Mouse (Mus musculus): ENCODE measurements around the gene Ube3a. TPM values are rescaled to one million over a fixed set of nuclear protein-coding genes. Genes with fewer than 3 reads are reported as not detected.
A peak's percentile ranks its signal among the peaks of the same experiment; 100 is the strongest.

Ube3a gene
- 46.8 and 69.5 TPM in 2 replicates for polyA plus RNA-seq (2012; rRNA removed)

DNA sequence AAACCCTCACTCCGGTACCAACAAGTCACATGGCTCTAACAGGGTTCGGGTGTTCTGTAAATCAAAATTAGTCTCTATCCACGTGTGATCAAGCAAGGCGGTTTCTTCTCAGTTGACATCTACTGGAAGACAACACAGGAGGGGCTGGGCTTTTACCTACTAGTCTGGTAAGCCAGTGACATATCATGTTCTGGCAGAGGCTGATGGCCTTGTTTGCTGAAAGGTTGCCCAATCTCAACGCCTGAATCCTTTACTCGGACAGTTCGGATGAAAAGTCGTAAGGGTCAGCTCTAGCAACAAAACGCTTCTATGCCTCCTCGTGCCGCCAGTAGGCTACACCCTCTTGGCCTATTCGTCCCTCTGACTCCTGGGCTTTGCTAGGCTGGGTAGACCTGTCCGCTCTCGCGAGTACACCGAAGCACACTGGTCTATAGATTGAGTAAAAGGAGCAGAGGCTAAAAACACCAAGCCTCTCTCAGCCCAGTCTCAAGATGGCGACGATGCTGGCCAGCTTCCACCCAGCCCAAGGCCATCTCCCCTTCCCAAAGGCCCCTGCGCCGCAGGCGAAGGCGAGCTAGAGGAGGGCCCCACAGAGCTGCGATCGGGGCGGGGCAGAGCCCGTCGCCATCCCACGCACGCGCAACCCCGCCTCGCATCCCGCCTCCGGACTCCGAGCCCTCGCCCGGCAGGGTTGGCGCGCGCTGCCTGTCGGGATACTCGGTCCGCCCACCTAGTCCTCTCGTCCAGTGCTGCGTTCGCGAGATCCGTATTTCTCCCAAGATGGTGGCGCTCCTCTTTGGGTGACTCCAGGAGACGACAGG lies at the start of gene Ube3a:
Gene Ube3a (plus strand): TSS at position 706 of the 821 bp plus-strand sequence.
- Histone ChIP-seq H3K4me3 (ENCODE audit: insufficient read depth, low read depth, low read length) (peak within 1 kb of the TSS; percentile 88), H3K36me3 (ENCODE audit: control insufficient read depth, insufficient read depth, low read length) (no peaks in the 10 kb centered on the region), H3K27me3 (replicated peaks; ENCODE audit: control insufficient read depth, insufficient read depth, low read length) (no peaks in the 10 kb centered on the region), H3K4me1 (ENCODE audit: control insufficient read depth, insufficient read depth, low read length) (no peaks in the 10 kb centered on the region; the same call in 1 of the 2 replicates), H3K27ac (ENCODE audit: insufficient read depth, low read depth, low read length) (peak within 1 kb of the TSS; percentile 98)
- peak; percentile 98 for DNase-seq
- TF ChIP-seq POLR2A (IDR thresholded peaks at IDR 0.05; ENCODE audit: low read depth, low read length) (peak; percentile 38), CTCF (conservative IDR thresholded peaks at IDR 0.05; ENCODE audit: insufficient read depth, insufficient read length, low read depth, low read length) (0 out of 2 replicates have a peak, but pooled peaks have one; percentile 8)
- WGBS, result under 1% methylated on average over 50 of the region's 50 CpGs

DNA sequence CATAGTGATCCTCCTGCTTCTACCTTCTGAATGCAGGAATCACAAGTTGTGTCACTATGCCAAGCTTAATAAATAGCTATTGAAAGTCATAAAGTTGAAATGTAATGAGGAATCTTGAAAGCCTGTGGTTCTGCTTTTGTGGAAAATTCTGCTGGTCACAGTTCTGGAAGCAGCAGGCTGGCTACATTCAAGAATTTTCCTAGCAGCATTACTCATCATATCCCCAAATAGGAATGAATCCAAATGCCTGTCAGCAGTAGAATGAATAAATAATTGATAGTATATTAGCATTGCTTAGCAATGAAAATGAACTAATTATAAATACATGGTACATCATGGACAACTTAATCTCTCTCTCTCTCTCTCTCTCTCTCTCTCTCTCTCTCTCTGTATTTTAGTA lies 35.7 kb upstream of the Ube3a start:
- no peak for TF ChIP-seq CTCF (conservative IDR thresholded peaks at IDR 0.05; ENCODE audit: insufficient read depth, insufficient read length, low read depth, low read length)
- H3K4me1 ChIP-seq (ENCODE audit: control insufficient read depth, insufficient read depth, low read length), result no peaks in the 10 kb centered on the region
- no peaks in the 10 kb centered on the region for H3K36me3 ChIP-seq (ENCODE audit: control insufficient read depth, insufficient read depth, low read length)
- no peak for DNase-seq
- H3K4me3 ChIP-seq (ENCODE audit: insufficient read depth, low read depth, low read length), result no peak overlapping the region
- no peak overlapping the region for H3K27ac ChIP-seq (ENCODE audit: insufficient read depth, low read depth, low read length)
- no peaks in the 10 kb centered on the region for H3K27me3 ChIP-seq (replicated peaks; ENCODE audit: control insufficient read depth, insufficient read depth, low read length)

DNA sequence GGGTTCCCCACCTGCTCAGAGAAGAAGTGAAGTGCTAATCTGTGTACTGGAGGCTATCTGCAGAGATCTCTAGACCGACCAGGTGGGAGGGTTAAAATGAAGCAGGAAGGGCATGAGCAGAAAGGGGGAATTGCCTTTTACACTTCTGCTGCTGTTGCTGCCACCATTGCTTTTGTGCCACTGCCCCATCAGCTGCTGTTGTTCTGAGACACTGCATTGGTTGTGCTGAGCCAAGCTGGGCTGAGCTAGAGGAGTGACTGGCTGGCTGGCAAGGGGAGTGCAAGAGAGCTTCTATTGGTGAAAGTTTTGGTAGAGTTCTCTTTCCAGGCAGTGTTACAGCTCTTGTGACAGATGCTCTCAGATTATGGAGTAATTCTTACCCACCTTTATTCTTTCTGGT lies 13.6 kb upstream of the Ube3a start:
- Histone ChIP-seq H3K27me3 (replicated peaks; ENCODE audit: control insufficient read depth, insufficient read depth, low read length) (no peaks in the 10 kb centered on the region), H3K36me3 (ENCODE audit: control insufficient read depth, insufficient read depth, low read length) (no peaks in the 10 kb centered on the region), H3K4me1 (ENCODE audit: control insufficient read depth, insufficient read depth, low read length) (no peaks in the 10 kb centered on the region), H3K27ac (ENCODE audit: insufficient read depth, low read depth, low read length) (no peak overlapping the region), H3K4me3 (ENCODE audit: insufficient read depth, low read depth, low read length) (no peak overlapping the region)
- WGBS, result 85% methylated on average over 1 of the region's 1 CpGs
- DNase-seq, result no peak
- no peak for TF ChIP-seq POLR2A (IDR thresholded peaks at IDR 0.05; ENCODE audit: low read depth, low read length)
- no peak for TF ChIP-seq CTCF (conservative IDR thresholded peaks at IDR 0.05; ENCODE audit: insufficient read depth, insufficient read length, low read depth, low read length)

DNA sequence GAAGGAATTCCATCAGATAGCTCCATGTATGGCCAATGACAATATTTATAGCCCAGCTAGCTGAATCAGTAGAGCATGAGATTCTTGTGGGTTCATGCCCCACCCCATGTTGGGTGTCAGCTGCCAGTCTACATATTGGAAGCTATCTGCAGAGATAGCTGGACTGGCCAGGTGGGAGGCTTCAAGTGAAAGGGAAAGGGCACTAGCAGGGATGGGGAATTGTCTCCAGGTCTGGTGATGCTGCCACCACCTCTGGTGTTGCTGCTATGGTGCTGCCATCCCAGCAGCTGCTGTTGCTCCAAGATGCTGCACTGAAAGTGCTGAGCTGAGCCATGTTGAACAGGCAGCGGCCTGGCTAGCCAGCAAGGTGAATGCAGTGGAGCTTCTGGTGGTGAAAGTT lies 7.3 kb upstream of the Ube3a start:
- H3K4me1 ChIP-seq (ENCODE audit: control insufficient read depth, insufficient read depth, low read length), result no peaks in the 10 kb centered on the region
- no peak overlapping the region for H3K4me3 ChIP-seq (ENCODE audit: insufficient read depth, low read depth, low read length)
- no peaks in the 10 kb centered on the region for H3K27me3 ChIP-seq (replicated peaks; ENCODE audit: control insufficient read depth, insufficient read depth, low read length)
- H3K36me3 ChIP-seq (ENCODE audit: control insufficient read depth, insufficient read depth, low read length), result no peaks in the 10 kb centered on the region
- no peak for DNase-seq
- H3K27ac ChIP-seq (ENCODE audit: insufficient read depth, low read depth, low read length), result no peak overlapping the region
- no peak for TF ChIP-seq POLR2A (IDR thresholded peaks at IDR 0.05; ENCODE audit: low read depth, low read length)
- TF ChIP-seq CTCF (conservative IDR thresholded peaks at IDR 0.05; ENCODE audit: insufficient read depth, insufficient read length, low read depth, low read length), result no peak
- WGBS, result 94% methylated on average over 1 of the region's 1 CpGs

DNA sequence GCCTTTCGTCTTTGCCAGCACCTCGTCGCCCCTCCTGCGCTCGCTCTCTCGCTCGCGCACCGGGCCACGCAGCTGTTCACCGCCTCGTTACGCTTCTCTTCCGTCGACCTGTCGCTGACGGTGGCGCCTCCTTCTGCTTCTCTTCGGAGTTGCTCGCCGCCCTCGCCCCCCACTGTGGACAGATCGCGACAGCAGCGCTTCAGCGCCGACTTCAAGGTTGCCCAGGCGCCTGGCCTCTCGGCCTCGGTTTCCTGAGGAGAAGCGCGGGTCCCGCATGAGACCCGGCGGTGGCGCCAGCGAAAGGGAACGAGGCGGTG lies 274 bp downstream of the Ube3a start:
- TF ChIP-seq POLR2A (IDR thresholded peaks at IDR 0.05; ENCODE audit: low read depth, low read length), result no peak
- TF ChIP-seq CTCF (conservative IDR thresholded peaks at IDR 0.05; ENCODE audit: insufficient read depth, insufficient read length, low read depth, low read length), result peak; percentile 28; the same call in 1 of the 2 replicates
- Histone ChIP-seq H3K4me1 (ENCODE audit: control insufficient read depth, insufficient read depth, low read length) (no peaks in the 10 kb centered on the region; the same call in 1 of the 2 replicates), H3K27me3 (replicated peaks; ENCODE audit: control insufficient read depth, insufficient read depth, low read length) (no peaks in the 10 kb centered on the region), H3K27ac (ENCODE audit: insufficient read depth, low read depth, low read length) (peak overlapping the region; percentile 94), H3K4me3 (ENCODE audit: insufficient read depth, low read depth, low read length) (peak overlapping the region; percentile 88), H3K36me3 (ENCODE audit: control insufficient read depth, insufficient read depth, low read length) (no peaks in the 10 kb centered on the region)
- WGBS, result under 1% methylated on average over 39 of the region's 39 CpGs
- DNase-seq, result no peak

DNA sequence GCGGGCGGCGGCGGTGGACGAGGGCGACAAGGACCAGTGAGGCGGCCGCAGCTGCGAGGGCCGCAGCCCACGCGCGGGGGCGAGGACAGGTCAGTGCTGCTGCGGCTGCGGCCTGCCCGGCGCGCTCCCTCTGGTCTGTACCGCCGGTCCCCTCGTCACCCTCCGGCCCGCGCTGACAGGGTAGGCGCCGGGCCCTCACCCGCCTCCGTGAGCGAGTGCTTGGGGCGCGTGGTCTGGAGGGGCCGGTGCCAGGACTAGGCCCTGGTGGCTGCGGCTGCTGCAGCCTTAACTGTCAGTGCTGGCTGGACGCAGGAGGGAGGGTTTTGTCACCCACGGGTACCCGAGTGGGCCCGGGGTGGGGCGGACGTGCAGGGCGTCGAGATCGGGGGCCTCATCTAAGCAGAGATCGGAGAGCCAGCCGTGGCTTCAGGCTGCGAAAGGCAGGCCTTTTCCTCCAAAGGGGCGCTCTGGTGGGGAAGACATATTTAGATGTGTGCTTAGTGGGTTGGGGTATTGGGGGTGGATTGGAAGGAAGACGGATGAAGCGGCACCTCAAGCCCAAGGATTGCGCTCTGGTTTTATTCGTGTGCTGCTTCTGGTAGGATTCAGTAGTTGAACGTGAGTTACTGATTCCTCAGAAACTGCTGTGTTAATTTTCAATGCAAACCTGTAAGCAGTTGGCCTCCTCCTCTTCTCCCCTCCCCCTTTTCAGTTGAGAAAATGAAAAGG lies 797 bp downstream of the Ube3a start:
- no peak for TF ChIP-seq CTCF (conservative IDR thresholded peaks at IDR 0.05; ENCODE audit: insufficient read depth, insufficient read length, low read depth, low read length)
- TF ChIP-seq POLR2A (IDR thresholded peaks at IDR 0.05; ENCODE audit: low read depth, low read length), result no peak
- Histone ChIP-seq H3K4me1 (ENCODE audit: control insufficient read depth, insufficient read depth, low read length) (no peaks in the 10 kb centered on the region; the same call in 1 of the 2 replicates), H3K27ac (ENCODE audit: insufficient read depth, low read depth, low read length) (peak overlapping the region; percentile 94), H3K36me3 (ENCODE audit: control insufficient read depth, insufficient read depth, low read length) (no peaks in the 10 kb centered on the region), H3K4me3 (ENCODE audit: insufficient read depth, low read depth, low read length) (peak overlapping the region; percentile 88), H3K27me3 (replicated peaks; ENCODE audit: control insufficient read depth, insufficient read depth, low read length) (no peaks in the 10 kb centered on the region)
- DNase-seq, result peak; percentile 46
- WGBS, result 2% methylated on average over 52 of the region's 52 CpGs

DNA sequence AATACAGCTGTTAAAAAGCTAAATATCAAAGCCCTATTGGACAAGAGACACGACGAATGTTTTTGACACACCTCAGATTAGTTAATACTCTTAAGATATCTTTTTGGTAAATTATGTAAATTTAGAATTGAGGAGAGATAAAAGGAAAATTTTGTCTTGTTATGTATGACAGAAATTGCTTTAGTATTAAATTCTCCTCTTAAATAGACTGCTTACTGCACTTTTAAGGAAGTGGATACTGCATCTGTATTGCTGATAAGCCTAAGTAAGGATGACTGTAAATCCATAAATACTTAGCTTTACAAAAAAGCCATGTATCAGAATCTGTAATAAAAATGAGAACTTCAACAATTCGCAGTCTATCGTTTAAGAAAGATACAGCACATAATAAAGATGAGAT lies 1.8 kb downstream of the Ube3a start:
- Histone ChIP-seq H3K27me3 (replicated peaks; ENCODE audit: control insufficient read depth, insufficient read depth, low read length) (no peaks in the 10 kb centered on the region), H3K27ac (ENCODE audit: insufficient read depth, low read depth, low read length) (no peak overlapping the region), H3K4me1 (ENCODE audit: control insufficient read depth, insufficient read depth, low read length) (no peaks in the 10 kb centered on the region; the same call in 1 of the 2 replicates), H3K36me3 (ENCODE audit: control insufficient read depth, insufficient read depth, low read length) (no peaks in the 10 kb centered on the region), H3K4me3 (ENCODE audit: insufficient read depth, low read depth, low read length) (peak overlapping the region; percentile 14; the same call in 1 of the 2 replicates)
- TF ChIP-seq CTCF (conservative IDR thresholded peaks at IDR 0.05; ENCODE audit: insufficient read depth, insufficient read length, low read depth, low read length) (no peak), POLR2A (IDR thresholded peaks at IDR 0.05; ENCODE audit: low read depth, low read length) (no peak)
- 28% methylated on average over 4 of the region's 4 CpGs for WGBS
- no peak for DNase-seq
